Mouse (Mus musculus) CD4-positive, CD25-positive, alpha-beta regulatory T cell, adult 4 months (primary cell): ENCODE results near the gene Hoxa5. TPM values are rescaled to one million over a fixed set of nuclear protein-coding genes. Genes with fewer than 3 reads are reported as not detected.

Source experiments
- ATAC-seq: one replicate; pipeline ENCODE4 v1.8.0; 2017
- polyA plus RNA-seq, 2 experiments: library from polyadenylated mRNA; unstranded; fragments of 100-300 nt; shearing (Covaris generic); gene quantifications; one replicate each; pipeline ENCODE4 v1.2.1; 2017

The Hoxa5 gene
- polyA plus RNA-seq, 2 experiments from 2014 or later = not detected

GRCm38 (mm10) chr6:52225612-52226568, 21.5 kb upstream of the Hoxa5 start:
- no peak for ATAC-seq

DNA sequence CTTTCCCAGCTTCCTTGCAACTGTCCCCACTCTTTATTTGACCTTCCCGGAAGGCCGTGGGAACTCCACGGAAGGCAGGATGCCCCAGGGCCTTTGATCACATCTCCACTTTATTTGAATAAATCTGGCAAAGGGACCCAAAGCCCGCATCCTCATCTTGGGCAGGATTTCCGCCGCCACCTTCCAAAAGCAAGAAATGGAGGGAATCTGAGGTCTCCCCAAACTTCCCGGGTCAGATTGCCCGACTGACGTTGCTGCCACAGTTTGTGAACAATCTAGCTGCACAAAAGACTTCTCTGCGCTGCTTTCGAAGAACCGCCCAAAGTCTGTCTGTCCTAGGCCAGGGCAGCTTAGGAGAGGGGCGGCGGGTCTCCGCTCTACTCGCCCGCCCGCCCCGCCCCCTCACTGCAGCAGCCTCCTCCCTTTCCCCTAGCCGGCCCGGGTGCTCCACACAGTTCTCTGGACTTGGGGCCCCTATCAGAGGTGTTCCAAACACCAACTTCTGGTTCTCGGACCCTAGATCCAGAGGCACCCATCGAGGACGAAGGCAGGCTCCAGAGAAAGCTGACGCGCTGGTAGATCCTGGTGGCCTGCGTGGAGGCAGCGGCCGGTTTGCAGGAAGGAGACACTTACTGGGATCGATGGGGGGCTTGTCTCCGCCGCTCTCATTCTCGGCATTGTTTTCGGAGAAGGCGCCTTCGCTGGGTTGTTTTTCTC, 20.7 kb upstream of the Hoxa5 start:
- no peak for ATAC-seq

- no peak for ATAC-seq
Observed at GRCm38 (mm10) chr6:52223939-52224760, 19.8 kb upstream of the Hoxa5 start.

DNA sequence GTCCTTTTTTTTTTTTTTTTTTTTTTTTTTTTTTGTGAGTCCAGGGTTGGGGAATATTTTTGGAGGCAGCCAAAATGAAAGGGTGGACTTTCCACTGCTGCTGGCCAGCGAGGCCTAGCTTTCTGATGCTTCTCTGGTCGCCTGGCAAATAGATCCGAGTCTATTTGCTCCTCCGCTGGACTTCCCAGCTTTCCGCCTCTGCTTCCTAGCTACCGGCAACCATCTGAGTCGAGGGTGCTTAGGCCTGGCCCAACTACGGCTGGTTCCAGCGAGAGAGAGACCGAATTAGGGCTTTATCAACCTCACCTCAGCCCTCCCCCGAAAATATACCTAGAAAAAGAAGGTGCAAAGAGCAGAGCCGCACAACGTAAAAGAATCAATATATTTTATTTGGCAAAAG, 18.3 kb upstream of the Hoxa5 start:
- ATAC-seq = no peak

GRCm38 (mm10) chr6:52221993-52222685, 17.8 kb upstream of the Hoxa5 start:
- ATAC-seq = no peak

DNA sequence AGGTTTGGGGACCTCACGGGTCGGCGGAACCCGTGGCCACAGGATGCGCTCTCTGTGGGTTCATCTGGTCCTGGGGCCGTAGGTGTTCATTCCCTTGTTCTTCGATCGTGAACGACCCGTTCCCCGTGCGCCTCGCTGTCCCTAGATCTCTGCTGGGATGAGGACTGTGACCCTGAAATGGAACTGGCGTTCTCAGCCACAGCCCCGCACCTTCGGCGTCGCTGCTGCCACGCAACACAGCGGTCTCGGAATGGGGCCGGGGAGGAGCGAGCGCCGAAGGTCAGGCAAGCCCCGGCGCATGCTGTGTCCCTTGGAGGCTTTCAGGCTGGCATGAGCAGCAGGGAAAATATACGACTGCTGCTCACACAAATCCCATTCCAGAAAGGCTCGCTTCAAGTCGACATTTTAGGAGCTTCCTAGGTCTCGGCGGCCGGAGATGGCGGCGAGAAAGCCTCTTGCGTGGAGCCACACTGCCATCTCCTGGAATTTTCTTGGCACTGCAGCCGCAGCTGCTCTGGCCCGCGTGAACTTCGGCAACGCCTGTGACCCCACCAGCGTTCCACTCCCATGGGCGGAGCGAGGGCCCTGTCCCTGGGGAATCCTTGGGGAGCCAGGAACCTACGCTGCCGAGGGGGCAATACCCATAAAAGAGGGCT, 17.1 kb upstream of the Hoxa5 start, which contains the start of gene Hoxa7:
Gene Hoxa7 (minus strand): TSS at position 518 of the 656 bp plus-strand sequence.
- ATAC-seq = peak; percentile 73

GRCm38 (mm10) chr6:52220865-52221310, 16.5 kb upstream of the Hoxa5 start:
- ATAC-seq = no peak

DNA sequence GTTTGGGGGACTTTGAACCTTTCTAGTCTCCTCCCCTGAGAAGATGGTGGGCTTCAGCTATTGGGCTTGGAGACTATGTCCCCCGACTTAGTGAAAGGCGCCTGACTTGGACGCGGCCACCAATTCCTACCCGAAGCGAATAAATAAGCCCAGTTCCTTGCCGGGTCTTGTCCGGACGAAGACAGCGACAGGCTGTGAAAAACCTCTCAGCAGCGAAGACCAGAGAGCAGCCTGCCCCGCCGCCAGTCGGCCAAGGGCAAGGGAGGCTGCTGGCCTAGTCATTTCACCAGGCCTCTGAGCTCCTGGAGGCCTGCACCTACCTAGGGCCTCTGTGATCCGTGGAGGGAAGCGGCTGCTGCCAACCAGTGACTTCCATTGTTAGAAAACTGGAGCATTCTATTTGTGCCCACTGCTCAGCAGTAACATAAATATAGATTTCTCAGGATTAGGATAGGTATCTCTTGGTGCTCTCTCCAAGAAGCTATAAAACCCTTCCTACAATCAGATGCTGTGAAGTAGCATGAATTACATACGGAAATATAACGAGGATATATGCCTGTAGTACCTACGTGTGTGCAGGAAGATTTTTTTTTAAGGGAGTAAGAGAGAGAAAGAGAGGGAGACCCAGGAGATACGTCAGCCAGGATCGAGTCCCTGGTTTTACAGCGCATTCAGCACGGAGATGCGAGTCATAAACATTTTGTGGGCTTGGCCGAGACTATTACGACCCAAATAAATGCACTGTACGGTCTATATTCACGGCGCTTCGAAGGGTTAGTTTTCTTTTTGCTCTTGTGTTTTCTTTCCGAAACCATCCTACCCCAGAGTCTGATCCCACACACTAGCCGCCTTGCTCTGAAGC, 15.8 kb upstream of the Hoxa5 start:
- ATAC-seq = no peak

DNA sequence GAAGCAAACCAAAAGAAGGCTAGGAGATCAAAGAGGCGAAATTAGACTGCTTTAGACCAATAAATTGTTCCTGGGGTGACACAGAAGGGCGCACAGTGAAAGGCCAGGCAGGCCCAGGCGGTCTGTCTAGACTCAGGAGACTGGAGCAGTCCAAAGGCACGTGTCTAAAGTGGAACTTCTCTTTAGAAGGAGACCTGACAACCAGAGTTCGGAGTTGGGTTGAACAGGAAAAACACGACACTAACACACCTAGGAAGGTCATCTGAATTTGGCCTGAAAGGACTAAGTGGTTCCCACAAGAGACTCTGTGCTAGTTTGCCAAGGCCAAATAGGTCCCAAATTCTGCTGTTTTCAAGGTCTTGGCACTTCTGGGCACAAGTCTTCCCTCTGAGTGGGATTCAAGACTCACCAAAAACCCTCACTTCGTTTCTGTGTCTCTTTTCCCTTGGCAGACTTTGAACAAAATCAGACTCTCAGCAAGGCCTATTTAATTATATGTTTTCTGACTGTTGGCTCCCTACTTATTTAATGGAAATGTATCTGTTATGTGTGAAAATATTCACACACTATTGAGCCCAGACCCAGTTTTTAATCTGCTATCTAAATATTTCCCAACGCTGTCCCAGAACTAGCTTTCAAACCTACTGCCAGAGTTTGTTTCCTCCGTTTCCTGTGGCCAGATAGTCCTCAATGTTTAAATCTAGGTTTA, 15.0 kb upstream of the Hoxa5 start:
- ATAC-seq = no peak

DNA sequence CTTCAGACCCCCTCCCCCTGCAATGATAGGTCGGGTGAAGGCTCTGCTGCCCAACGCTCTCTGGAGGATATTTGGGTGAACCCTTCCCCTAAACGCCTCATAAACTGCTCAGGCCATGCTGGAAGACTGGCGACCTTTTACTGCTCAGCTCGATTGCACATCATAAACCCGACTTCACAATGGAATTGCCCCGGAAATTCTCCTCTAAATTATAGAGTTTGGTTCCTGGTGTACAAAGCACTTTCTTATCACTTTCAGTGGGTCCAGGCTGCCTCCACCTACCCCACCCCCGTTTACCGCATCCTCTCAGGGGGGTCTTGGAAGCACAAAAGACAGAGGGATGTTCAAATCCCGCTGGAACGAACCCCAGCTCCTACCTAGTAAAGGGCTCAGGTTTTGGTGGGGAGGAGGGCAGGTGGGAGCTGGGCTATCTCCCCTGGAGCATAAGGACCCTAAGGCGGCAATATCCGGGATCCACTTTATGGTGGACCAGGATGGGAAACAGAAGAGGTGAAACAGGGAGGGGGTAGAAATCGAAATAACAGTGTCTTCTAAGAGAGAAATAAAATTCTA, 14.3 kb upstream of the Hoxa5 start:
- ATAC-seq = no peak

DNA sequence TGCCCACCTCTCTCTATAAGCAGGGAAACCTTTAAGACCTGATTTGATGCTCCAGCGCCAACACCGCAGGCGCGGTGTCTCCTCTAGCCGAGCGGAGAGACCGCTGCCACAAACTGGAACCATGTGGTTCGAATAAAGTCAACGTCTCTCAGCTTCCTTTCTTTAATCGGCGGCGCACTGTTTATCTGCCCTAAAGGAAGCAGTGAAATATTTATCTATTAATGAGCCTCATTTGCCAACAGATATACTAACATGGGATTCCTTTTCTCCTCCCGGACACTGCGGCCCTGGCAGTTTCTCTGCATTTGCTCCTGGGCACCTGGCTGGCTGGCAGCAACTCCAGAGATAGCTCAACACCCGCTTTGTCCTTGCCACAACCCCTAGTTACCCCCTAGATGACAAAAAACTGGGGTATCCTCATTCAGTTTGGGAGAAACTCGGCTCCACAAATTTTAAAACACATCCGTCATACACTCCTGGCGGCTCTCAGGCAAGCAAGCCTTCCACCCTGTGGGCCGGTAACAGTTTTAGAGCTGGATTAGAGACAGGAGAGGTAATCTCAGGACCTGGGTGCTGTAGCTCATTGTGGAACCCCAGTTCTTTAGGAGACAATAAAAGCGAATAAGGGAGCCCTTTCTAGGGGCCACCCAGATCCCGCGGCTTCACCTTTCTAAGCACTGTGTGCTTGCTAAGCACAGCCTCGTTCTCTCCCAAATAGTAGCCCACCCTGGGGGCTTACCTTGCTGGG, 13.7 kb upstream of the Hoxa5 start:
- ATAC-seq = no peak

GRCm38 (mm10) chr6:52217459-52217768, 13.0 kb upstream of the Hoxa5 start:
- ATAC-seq = peak; percentile 44

DNA sequence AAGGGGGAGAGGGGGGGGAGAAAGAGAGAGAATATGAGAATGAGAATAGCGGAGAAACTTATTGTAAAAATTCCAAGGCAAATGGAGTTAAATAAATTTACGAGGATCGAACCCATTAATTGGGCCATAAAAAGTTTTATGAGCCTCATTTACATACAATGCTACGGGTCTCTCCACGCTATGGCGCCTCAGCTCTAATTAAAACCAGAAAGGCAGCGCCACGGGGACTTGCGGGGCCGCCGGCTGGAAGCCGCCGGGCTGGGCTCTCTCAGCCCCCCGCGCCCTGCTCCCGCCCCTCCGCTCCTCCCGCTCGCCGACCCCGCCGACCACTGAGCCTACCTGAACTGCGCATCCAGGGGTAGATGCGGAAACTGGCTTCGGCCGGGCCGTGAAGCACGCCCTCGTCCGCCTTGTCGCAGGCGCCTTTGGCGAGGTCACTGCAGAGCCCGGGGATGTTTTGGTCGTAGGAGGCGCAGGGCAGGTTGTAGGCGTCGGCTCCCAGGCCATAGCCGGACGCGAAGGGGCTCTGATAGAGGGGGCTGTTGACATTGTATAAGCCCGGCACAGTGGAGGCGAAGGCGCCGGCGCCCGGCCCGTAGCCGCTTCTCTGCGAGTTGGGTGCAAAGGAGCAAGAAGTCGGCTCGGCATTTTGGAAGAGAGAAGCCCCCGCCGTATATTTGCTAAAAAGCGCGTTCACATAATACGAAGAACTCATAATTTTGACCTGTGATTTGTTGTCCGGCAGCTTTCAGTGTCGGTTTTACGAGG, 12.5 kb upstream of the Hoxa5 start:
- no peak for ATAC-seq

DNA sequence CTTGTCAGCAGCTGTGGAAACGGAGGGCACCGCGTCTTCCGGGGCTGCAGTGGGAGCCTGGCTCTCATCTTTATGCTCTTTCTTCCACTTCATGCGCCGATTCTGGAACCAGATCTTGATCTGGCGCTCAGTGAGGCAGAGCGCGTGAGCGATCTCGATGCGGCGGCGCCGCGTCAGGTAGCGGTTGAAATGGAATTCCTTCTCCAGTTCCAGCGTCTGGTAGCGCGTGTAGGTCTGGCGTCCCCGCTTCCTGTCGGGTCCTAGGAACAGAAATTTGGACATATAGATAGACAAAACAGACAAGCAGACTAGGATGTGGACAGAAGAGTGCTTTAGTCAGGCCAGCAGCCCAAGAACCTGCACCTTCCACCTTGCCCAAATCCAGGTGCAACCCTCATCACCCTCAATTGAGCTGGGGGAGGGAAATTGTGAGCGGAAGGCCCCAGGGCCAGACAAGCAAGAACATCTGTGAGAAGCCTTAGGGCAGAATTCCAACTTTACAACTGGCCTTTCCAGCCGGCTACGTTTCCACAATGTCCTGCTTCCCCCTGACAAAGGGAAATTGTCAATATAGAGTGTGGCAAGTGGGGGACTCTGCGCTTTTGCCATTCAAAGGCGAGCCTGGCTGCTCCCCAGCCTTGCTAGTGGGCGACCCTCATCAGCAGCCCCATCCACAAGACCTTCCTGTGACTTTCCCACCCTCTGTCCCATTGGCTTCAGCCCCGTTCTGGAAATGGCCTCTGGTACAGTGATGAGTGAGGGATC, 11.6 kb upstream of the Hoxa5 start:
- ATAC-seq = no peak

- ATAC-seq = no peak
Observed at GRCm38 (mm10) chr6:52215070-52215469, 10.7 kb upstream of the Hoxa5 start.

GRCm38 (mm10) chr6:52214271-52214670, 9.9 kb upstream of the Hoxa5 start:
- ATAC-seq = no peak
